Mouse (Mus musculus) intestine, postnatal 0 days (tissue): ENCODE data around the gene Wscd1. TPM values are rescaled to one million over a fixed set of nuclear protein-coding genes. Genes with fewer than 3 reads are reported as not detected.
"Not testable (repeated sequence)": the region's sequence is repeated elsewhere in the genome, so short reads cannot be mapped to it uniquely, and the experiment has no call there.

Experiments used
- ATAC-seq: fragments of 200-750 bp; cut with Nextera tagmentation; 2 replicates; pipeline ENCODE4 v1.8.0; 2017; ENCODE audit warnings: mild to moderate bottlenecking, moderate TSS enrichment, moderate library complexity
- H3K27ac ChIP-seq: fragments of 300-500 bp; sonication (generic); 2 replicates; pipeline ENCODE4 v1.5.1; 2014; ENCODE audit warnings: mild to moderate bottlenecking, low read depth, low read length, moderate library complexity
- H3K27me3 ChIP-seq: fragments of 300-500 bp; sonication (generic); replicated peaks from 2 replicates; pipeline ENCODE4 v1.6.1; 2014; ENCODE audit warnings: low read length, mixed read lengths; ENCODE audit not compliant: control insufficient read depth, insufficient read depth
- H3K36me3 ChIP-seq: fragments of 300-500 bp; sonication (generic); 2 replicates; pipeline ENCODE4 v1.6.1; 2014; ENCODE audit warnings: mild to moderate bottlenecking, moderate library complexity; ENCODE audit not compliant: control insufficient read depth, insufficient read depth
- H3K4me1 ChIP-seq: fragments of 300-500 bp; sonication (generic); replicated peaks from 2 replicates; pipeline ENCODE4 v1.6.1; 2014; ENCODE audit warnings: antibody characterized with exemption, low read length, mixed read lengths; ENCODE audit not compliant: control insufficient read depth, insufficient read depth
- H3K4me2 ChIP-seq: fragments of 300-500 bp; sonication (generic); replicated peaks from 2 replicates; pipeline ENCODE4 v1.6.1; 2014; ENCODE audit warnings: low read depth, mild to moderate bottlenecking, moderate library complexity
- H3K4me3 ChIP-seq: fragments of 300-500 bp; sonication (generic); 2 replicates; pipeline ENCODE4 v1.5.1; 2014; ENCODE audit warnings: low read depth, low read length
- H3K9ac ChIP-seq: fragments of 300-500 bp; sonication (generic); 2 replicates; pipeline ENCODE4 v1.6.1; 2014; ENCODE audit warnings: mild to moderate bottlenecking, low read depth, low read length
- H3K9me3 ChIP-seq: fragments of 300-500 bp; sonication (generic); 2 replicates; pipeline ENCODE4 v1.6.1; 2016; ENCODE audit warnings: mixed run types; ENCODE audit not compliant: control insufficient read depth
- CTCF ChIP-seq: sonication (generic); IDR thresholded peaks from 2 replicates; pipeline ENCODE4 v1.5.1; 2016; ENCODE audit warnings: low read depth, mild to moderate bottlenecking, control low read depth, antibody characterized with exemption, moderate library complexity
- WGBS: fragments of 180-500 bp; shearing (Covaris S2); extraction: QIAGEN DNeasy Blood & Tissue Kit; methylation state at CpG from one replicate; pipeline ENCODE4 v1.1.7; 2014; 5-methylcytosine and 5-hydroxymethylcytosine counted together
- polyA plus RNA-seq: library from polyadenylated mRNA; unstranded; fragments of >200 nt; fragmentation: Nextera tagmentation; extraction: Ambion mirVana; gene quantifications from 2 replicates; pipeline ENCODE4 v1.2.1, GENCODE M21; 2015

The Wscd1 gene
- polyA plus RNA-seq, 1 experiment from 2014 or later = 1.6 TPM

GRCm38 (mm10) chr11:71815326-71815725, 65.6 kb downstream of the Wscd1 start:
- H3K4me3 ChIP-seq = no peak overlapping the region
- H3K4me1 ChIP-seq = no peaks in the 10 kb centered on the region
- no peak overlapping the region for H3K9ac ChIP-seq
- H3K9me3 ChIP-seq = no peaks in the 10 kb centered on the region
- TF ChIP-seq CTCF = no peak
- ATAC-seq = no peak
- H3K27ac ChIP-seq = no peak overlapping the region
- WGBS = 81% methylated on average over 6 of the region's 6 CpGs
- H3K4me2 ChIP-seq = no peak overlapping the region
- no peaks in the 10 kb centered on the region for H3K36me3 ChIP-seq
- H3K27me3 ChIP-seq = no peaks in the 10 kb centered on the region

- Histone ChIP-seq H3K4me1 (no peaks in the 10 kb centered on the region), H3K9me3 (no peaks in the 10 kb centered on the region), H3K36me3 (no peaks in the 10 kb centered on the region), H3K4me2 (no peak overlapping the region), H3K4me3 (no peak overlapping the region), H3K27me3 (no peaks in the 10 kb centered on the region), H3K9ac (no peak overlapping the region), H3K27ac (no peak overlapping the region)
- TF ChIP-seq CTCF = no peak
- 81% methylated on average over 3 of the region's 3 CpGs for WGBS
- no peak for ATAC-seq
Measured at GRCm38 (mm10) chr11:71816918-71817317, 67.2 kb downstream of the Wscd1 start.

GRCm38 (mm10) chr11:71817341-71817740, 67.6 kb downstream of the Wscd1 start:
- Histone ChIP-seq H3K4me3 (no peak overlapping the region), H3K9me3 (no peaks in the 10 kb centered on the region), H3K4me1 (no peaks in the 10 kb centered on the region), H3K36me3 (no peaks in the 10 kb centered on the region), H3K27me3 (no peaks in the 10 kb centered on the region), H3K4me2 (no peak overlapping the region), H3K9ac (no peak overlapping the region), H3K27ac (no peak overlapping the region)
- WGBS = 56% methylated on average over 4 of the region's 4 CpGs
- TF ChIP-seq CTCF = no peak
- no peak for ATAC-seq

GRCm38 (mm10) chr11:71818111-71818510, 68.4 kb downstream of the Wscd1 start:
- Histone ChIP-seq H3K9me3 (no peaks in the 10 kb centered on the region), H3K9ac (no peak overlapping the region), H3K4me2 (no peak overlapping the region), H3K27me3 (no peaks in the 10 kb centered on the region), H3K27ac (no peak overlapping the region), H3K4me1 (no peaks in the 10 kb centered on the region), H3K36me3 (no peaks in the 10 kb centered on the region), H3K4me3 (no peak overlapping the region)
- 50% methylated on average over 5 of the region's 5 CpGs for WGBS
- no peak for TF ChIP-seq CTCF
- ATAC-seq = no peak

- no peak for ATAC-seq
- Histone ChIP-seq H3K27ac (no peak overlapping the region), H3K36me3 (no peaks in the 10 kb centered on the region), H3K4me3 (no peak overlapping the region), H3K9me3 (no peaks in the 10 kb centered on the region), H3K4me2 (no peak overlapping the region), H3K27me3 (no peaks in the 10 kb centered on the region), H3K4me1 (no peaks in the 10 kb centered on the region), H3K9ac (no peak overlapping the region)
- 82% methylated on average over 9 of the region's 9 CpGs for WGBS
- no peak for TF ChIP-seq CTCF
Measured at GRCm38 (mm10) chr11:71819901-71820300, 70.2 kb downstream of the Wscd1 start.

- no peak for ATAC-seq
- WGBS = 31% methylated on average over 10 of the region's 10 CpGs
- no peaks in the 10 kb centered on the region for H3K27me3 ChIP-seq
- H3K27ac ChIP-seq = no peak overlapping the region
- no peaks in the 10 kb centered on the region for H3K9me3 ChIP-seq
- no peak overlapping the region for H3K4me2 ChIP-seq
- no peaks in the 10 kb centered on the region for H3K4me1 ChIP-seq
- no peaks in the 10 kb centered on the region for H3K36me3 ChIP-seq
- no peak for TF ChIP-seq CTCF
- H3K4me3 ChIP-seq = no peak overlapping the region
- no peak overlapping the region for H3K9ac ChIP-seq
Measured at GRCm38 (mm10) chr11:71820847-71821246, 71.1 kb downstream of the Wscd1 start.

GRCm38 (mm10) chr11:71821526-71821925, 71.8 kb downstream of the Wscd1 start:
- not testable (repeated sequence) for H3K9me3 ChIP-seq, ATAC-seq, H3K27me3 ChIP-seq, H3K36me3 ChIP-seq, H3K4me1 ChIP-seq, H3K27ac ChIP-seq, H3K4me2 ChIP-seq, H3K4me3 ChIP-seq, H3K9ac ChIP-seq
- WGBS = 77% methylated on average over 6 of the region's 6 CpGs
